Mouse (Mus musculus) adipocyte (in vitro differentiated cells): ENCODE measurements around the gene Ube4b.

Experiments
- DNase-seq: peaks from one replicate; pipeline ENCODE4 v3.0.0-alpha.2; 2016; ENCODE audit warnings: low spot score

Gene Ube4b

DNA sequence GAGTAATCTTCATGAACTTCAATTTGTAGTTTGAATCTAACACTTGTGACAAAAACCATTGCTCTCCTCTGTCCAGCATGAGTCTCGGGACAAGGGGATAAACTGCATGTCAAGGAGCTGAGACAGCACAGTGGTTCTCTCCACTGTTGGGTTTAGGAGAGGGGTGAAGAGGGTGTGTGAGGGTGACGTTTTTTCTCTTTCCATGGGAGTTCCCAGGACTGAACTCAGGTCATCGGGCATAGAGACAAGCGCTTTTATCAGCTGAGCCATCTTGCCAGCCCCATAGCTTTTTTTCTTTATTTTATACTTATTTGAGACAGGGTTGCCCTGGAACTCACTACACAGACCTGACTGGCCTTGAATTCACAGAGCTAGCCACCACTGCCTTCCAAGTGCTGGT is 32.3 kb downstream of the Ube4b start:
- DNase-seq, result no peak

DNA sequence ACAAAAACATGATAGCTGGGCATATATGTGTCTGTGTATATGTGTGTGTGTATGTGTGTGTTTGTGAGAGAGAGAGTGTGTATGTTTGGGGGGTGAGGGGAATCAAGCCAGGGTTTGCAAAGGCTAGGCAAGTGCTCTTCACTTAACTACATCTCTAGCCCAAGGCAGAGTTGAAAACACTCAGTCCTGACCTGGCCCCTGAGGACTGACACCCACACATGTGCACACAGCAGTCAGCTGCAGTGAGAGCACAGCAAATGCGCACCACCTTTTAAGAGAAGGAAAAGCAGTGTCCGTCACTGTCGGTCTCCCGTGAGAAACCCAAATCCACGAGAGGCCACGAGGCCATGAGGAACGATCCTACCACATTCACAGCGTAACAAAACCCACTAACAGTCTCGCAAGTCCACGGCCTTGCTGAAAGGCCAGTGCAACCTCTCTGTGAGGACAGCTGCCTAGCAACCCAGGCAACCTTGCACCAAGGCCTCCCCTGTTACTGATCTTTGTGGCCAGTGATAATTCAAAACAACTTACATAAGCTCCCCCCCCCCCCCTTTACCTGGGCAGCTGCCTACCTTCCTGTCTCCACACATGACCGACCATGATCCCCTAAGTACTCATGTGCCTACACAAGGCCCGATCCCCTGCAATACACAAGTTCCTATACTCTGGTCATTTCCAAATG is 33.1 kb downstream of the Ube4b start:
- no peak for DNase-seq

DNA sequence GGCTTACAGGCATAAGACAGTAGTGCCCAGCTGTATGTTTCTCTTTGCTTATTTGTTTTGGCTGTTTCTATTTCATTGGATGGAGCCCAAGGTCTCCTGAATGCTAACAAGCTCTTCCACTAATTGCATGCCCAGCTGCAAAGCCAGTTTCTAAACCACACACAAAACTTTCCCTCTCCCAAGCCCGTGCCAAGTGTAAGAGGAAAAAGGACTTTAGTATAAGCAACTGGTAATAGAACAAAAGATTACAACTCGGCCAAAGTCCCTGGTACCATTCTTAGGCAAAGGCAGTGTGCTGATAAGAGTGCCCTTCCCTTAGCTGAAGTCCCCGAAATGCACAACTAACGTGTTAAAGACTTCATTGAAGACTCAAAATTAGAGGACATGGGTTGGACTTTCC is 34.2 kb downstream of the Ube4b start:
- DNase-seq, result peak; percentile 65

DNA sequence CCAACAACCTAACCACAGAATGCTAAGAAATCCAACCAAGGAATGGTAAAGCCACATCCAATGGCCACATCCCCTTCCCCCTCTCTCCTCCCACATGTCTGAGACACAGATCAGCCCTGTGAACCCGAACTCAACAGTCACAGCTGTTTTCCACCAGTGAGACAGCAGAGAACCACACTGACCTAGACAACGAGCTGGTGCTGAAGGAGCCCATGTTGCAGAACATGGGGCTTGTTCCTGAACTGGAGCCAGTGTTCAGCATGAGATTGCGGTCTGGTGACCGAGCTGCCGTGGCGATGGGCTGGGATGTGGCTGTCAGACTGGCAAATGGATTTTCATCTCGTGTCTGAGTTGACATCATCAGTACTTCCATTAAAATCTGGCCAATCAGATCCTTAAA is 45.5 kb downstream of the Ube4b start:
- no peak for DNase-seq

- no peak for DNase-seq
Measured at GRCm38 (mm10) chr4:149379881-149380280, 46.7 kb downstream of the Ube4b start.

GRCm38 (mm10) chr4:149378819-149379218 is 47.7 kb downstream of the Ube4b start:
- DNase-seq, result no peak

- DNase-seq, result no peak
Measured at GRCm38 (mm10) chr4:149376034-149376433, 50.5 kb downstream of the Ube4b start.

DNA sequence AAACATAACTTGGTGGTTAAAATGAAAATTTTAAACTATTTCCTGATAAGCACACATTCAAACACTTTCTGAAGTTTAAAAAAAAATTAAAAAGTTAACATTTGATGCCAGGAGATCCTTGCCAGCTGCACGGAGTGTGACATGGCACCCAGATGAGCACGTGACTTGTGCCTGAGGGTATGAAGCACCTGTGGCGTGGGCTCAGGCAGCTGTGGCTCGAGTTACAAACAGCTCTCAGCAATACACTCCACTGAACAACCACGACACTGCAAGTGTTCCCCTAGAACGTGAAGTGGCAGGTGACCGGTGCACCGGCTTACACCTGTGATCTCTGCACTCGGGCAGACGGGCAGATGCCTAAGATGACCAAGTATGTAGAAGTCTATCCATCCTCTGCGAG is 51.9 kb downstream of the Ube4b start:
- no peak for DNase-seq

DNA sequence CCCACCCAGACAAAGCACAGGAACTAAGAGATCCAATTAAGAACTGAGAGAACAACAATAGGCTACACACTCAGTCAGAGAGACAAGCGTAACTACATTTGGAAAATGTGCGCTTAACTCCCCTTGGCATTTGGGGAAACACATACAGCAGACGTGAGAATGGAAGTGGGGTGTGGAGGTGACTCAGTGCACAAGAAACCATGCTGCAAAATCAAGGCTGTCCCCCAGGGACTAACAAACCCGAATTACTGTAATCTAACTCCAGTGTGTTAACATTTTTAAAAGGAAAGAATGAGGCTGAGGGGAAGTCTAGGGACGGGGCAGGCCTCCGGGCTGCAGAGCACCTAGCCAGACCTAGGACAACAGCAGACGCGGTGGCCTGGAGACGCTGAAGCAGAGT is 52.6 kb downstream of the Ube4b start:
- DNase-seq, result no peak

DNA sequence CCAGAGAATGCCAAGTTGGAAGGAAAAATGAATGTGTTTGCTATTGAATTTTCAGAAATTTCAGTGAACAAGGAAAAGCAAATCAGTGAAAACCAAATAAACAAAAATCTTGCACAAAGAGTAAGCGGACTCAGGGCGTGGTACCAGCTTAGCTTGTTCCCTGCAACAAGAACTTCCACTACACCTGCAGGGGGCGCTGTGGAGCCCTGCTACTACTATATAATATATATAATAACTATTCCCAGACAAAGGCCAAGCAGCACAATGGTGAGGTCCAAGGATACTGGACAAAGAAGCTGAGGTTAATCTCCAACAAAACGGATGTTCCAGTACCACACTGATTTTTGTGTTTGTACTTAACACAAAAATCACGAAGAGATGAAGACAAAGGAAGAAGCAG is 53.1 kb downstream of the Ube4b start:
- DNase-seq, result peak; percentile 45

GRCm38 (mm10) chr4:149365702-149366370 is 60.7 kb downstream of the Ube4b start:
- no peak for DNase-seq

DNA sequence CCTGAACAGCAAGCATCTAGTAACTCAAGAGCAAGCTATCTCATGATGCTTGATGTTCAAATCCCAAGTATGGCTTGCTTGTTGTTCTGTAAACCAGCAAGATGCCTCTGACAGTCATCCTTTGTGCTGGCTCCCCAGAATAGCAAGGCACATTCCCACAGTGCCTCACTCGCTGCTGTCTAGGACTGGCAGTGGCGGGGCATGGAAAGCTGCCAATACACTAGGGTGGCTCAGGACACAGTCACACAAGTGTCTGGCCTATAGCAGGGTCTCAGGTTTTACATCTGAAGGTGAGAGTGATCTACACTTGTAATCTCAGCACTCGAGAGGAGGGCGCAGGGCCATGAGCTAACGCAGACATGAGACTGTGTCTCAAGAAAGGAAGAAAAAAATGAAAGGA is 61.7 kb downstream of the Ube4b start:
- DNase-seq, result peak; percentile 12

DNA sequence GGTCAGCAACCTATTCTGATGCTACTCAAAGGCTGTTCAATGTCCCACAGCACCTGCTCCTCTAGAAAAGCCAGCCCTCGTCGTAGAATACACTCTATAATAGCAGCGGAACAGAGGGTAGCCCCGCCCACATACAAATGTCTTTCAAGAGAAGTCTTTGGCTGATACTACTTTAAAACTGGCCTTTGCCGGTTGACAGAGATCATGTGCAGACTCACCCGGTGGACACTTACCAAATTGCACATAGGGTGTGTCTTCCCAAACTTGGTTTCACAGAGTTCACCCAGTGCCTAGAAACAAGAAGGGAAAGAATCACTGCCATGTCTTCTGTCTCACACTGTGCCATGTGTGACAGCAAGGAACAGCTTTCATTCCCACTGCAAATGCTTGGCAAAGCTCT is 65.5 kb downstream of the Ube4b start:
- DNase-seq, result peak; percentile 75

DNA sequence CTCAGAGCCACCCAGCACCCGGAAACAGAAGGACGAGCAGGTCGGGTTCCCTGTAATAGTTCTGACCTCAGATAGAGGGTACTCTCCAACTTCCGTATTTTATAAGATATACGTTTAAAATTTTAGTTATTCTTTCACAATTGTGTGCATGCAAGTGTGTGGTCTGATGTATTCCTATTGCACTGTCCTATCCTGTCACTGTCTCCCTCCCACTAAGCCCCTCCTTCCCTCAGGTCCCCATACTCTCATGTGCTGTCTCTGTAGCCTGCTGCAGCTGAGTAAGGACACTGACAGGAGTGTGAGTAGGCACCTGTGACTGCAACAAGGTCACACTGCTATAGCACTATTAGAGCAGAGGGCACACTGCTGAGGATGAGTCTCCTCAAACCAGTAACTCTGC is 65.9 kb downstream of the Ube4b start:
- no peak for DNase-seq

- DNase-seq, result no peak
Measured at GRCm38 (mm10) chr4:149357982-149358381, 68.6 kb downstream of the Ube4b start.

DNA sequence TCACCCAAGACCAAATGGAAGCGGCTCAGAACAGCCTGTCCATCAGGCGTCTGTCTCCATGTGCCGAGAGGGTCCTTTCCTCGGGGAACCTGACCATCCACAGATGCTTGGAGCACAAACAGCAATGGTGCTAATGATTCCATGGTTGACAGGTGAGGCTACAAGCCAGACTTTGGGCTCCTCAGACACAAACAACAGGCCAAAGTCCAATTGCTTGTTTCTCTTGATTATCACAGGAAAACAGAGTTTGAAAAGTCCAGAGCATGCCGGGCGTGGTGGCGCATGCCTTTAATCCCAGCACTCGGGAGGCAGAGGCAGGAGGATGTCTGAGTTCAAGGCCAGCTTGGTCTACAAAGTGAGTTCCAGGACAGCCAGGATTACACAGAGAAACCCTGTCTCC is 71.9 kb downstream of the Ube4b start:
- no peak for DNase-seq

GRCm38 (mm10) chr4:149351596-149352150 is 74.9 kb downstream of the Ube4b start:
- DNase-seq, result no peak

DNA sequence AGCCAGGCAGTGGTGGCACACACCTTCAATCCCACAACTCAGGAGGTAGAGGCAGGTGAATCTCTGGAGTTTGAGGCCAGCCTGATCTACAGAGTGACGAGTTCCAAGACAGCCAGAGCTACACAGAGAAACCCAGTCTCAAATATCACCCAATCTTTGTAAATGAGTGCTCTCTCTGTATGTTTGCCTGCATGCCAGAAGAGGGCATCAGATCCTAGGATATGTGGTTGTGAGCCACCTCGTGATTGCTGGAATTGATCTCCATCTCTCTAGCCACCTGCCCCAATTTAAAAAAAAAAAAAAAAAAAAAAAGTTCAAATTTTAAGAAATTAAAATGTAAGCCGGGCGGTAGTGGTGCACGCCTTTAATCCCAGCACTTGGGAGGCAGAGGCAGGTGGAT is 77.6 kb downstream of the Ube4b start:
- DNase-seq, result no peak

- DNase-seq, result no peak
Measured at GRCm38 (mm10) chr4:149345873-149346272, 80.7 kb downstream of the Ube4b start.

DNA sequence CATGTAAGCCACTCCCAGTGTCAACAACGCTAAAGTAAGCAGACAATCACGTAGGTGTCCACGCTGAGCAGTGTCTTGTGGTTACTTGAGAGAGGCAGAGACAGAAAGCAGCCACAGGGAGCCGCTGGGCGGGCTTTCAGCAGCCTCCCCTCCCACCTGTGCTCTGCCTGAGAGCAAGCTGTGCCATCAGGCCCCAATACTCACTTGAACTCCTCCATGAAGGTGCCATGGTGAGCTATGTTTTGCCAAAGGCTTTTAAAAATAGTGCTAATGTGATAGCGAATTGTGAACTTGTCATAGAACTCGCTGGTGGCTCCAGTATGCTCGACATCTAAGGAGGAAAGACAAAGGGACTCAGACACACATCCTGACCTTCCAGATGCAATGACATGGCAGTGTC is 82.2 kb downstream of the Ube4b start:
- DNase-seq, result no peak

DNA sequence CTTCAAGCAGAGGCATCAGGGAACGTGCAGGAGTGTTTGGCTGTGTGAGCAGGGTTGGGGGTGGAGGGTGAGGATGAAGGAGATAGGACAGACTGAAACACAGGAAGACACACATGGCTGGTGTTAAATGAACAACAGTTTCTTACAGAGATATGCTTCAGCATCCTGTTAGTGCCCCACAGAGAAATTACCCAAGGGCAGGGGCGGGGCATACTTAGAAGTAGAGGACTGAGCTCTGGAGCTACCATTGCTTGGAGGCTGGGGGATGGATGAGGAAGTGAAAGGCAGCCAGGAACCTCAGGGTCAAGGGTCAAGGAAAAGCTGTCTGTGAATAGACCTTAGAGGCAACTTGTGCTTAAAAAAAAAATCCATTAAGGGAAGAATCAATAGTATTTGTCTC is 85.9 kb downstream of the Ube4b start:
- no peak for DNase-seq

DNA sequence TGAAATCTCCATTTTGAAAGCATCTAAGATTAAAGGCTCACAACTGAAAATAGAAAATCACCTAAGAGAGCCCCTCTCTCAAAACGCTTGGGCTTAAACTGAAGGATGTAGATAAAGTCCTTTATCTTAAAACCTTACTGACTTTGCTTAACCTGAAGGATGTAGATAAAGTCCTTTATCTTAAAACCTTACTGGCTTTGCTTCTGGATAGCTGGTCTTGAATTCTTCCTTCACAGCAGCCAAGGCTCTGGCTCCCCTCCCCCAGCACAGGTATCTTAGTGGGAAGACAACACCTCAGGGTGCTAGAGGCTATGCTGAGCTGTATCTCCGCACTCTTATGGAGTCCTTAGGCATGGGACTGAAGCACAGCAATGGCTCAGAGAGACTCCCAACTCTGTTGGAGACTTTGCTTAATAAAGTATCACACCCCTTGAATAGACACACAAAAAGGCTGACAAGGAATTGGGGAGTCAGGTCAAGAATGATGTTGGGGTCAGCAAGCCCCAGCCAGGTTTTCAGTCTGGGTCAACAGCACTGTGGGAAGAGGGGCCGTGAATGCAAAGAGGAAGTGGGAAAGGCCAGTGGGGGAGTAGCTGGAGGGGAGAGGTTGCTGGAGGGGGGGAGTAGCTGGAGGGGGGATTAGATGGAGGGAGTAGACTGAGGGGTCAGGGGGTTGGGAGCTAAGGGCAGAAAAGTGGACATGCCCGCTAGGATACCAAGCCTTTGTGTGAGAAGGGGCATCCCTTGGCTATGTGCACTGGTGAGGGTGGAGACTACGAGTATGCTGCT is 86.9 kb downstream of the Ube4b start:
- no peak for DNase-seq

GRCm38 (mm10) chr4:149338137-149338536 is 88.4 kb downstream of the Ube4b start:
- no peak for DNase-seq
